ENCODE assay signal across 21 mouse cellular contexts in genomic region chr10:23851228-23851912, GRCm38 (mm10). TPM values are rescaled to one million over a fixed set of nuclear protein-coding genes. Genes with fewer than 3 reads are reported as not detected.
DNase-seq lines count a peak whose midpoint lies in the region; ATAC-seq and TF ChIP-seq lines count a peak whose summit lies in the region.
"Had no signal": no experiment of that assay in that cellular context is flagged by ENCODE, and none has a peak within 500 bp of the region (broad histone marks: within the 10 kb centered on the region; RNA-seq: fewer than 3 reads in every experiment).

Gene Vnn3, plus strand, starts transcription at chr10:23851462.

- H3K79me2 ChIP-seq in liver, adult 2 months (ENCODE audit: control insufficient read depth, insufficient read depth, low read length) = no peaks in the 10 kb centered on the region; the same call in 1 of the 2 replicates

- H3K9ac ChIP-seq in liver, adult 2 months (ENCODE audit: low read depth, low read length) = peak within 1 kb of the TSS; percentile 58
- no peak within 1 kb of the TSS for H3K9ac ChIP-seq in liver, embryonic 12.5 days
- H3K9ac ChIP-seq: embryonic facial prominence, embryonic 12.5 days; forebrain, embryonic 12.5 days; hindbrain, embryonic 14.5 days; liver, embryonic 13.5 days; neural tube, embryonic 12.5 days had no signal

- TF ChIP-seq POLR2A in liver, adult 2 months (IDR thresholded peaks at IDR 0.05; ENCODE audit: extremely low read depth, insufficient read depth, low read length) = no peak

- TF ChIP-seq CTCF in liver, adult 2 months (IDR thresholded peaks at IDR 0.05; ENCODE audit: low read depth, low read length) = no peak

- H3K27me3 ChIP-seq in liver, adult 2 months (ENCODE audit: control insufficient read depth, insufficient read depth, low read length) = no peaks in the 10 kb centered on the region
- H3K27me3 ChIP-seq in liver, embryonic 12.5 days (replicated peaks) = no peaks in the 10 kb centered on the region
- H3K27me3 ChIP-seq: embryonic facial prominence, embryonic 12.5 days; forebrain, embryonic 12.5 days; liver, embryonic 13.5 days; neural tube, embryonic 12.5 days had no signal

- 19% methylated on average over 4 of the region's 4 CpGs for WGBS in liver, adult 2 months
- WGBS in liver, embryonic 12.5 days (ENCODE audit: insufficient replicate concordance) = 75% methylated on average over 4 of the region's 4 CpGs

- H3K9me3 ChIP-seq in liver, embryonic 12.5 days (replicated peaks) = no peaks in the 10 kb centered on the region
- H3K9me3 ChIP-seq: embryonic facial prominence, embryonic 12.5 days; forebrain, embryonic 12.5 days; liver, embryonic 13.5 days; neural tube, embryonic 12.5 days had no signal

- no peaks in the 10 kb centered on the region for H3K36me3 ChIP-seq in liver, adult 2 months (ENCODE audit: control insufficient read depth, insufficient read depth, low read length)
- H3K36me3 ChIP-seq in liver, embryonic 12.5 days = no peaks in the 10 kb centered on the region
- H3K36me3 ChIP-seq: embryonic facial prominence, embryonic 12.5 days; forebrain, embryonic 12.5 days; liver, embryonic 13.5 days; neural tube, embryonic 12.5 days had no signal

- H3K4me1 ChIP-seq in liver, adult 2 months (ENCODE audit: control insufficient read depth, insufficient read depth, low read length) = peaks cover 12% of the 10 kb centered on the region
- no peaks in the 10 kb centered on the region for H3K4me1 ChIP-seq in liver, embryonic 12.5 days
- H3K4me1 ChIP-seq: embryonic facial prominence, embryonic 12.5 days; forebrain, embryonic 12.5 days; liver, embryonic 13.5 days; neural tube, embryonic 12.5 days had no signal

- DNase-seq in liver, adult 2 months (ENCODE audit: extremely low read depth, low read depth, low spot score) = peak; percentile 98
- DNase-seq in adrenal gland, postnatal 14 days = peak; percentile 48
- peak; percentile 87 for DNase-seq in gonadal fat pad, adult 2 months (ENCODE audit: low read depth)
- no peak for DNase-seq in left cerebral cortex, postnatal 14 days (ENCODE audit: low spot score in 2 of 2)
- DNase-seq in cerebellum, adult 11-12 months = no peak
- no peak for DNase-seq in layer of hippocampus, postnatal 25 days (ENCODE audit: extremely low spot score in 1 of 2, low spot score in 1 of 2)
- DNase-seq: cerebellum, postnatal 14 days; heart, adult 11 months; kidney, adult 11 months; kidney, postnatal 25 days; liver, embryonic 13.5 days; spleen, adult 18-20 months; thymus, postnatal 14 days had no signal

- no peak for ATAC-seq in liver, embryonic 12.5 days
- ATAC-seq in megakaryocyte progenitor cell, adult 5-6 weeks (replicated peaks; ENCODE audit: poor library complexity) = peak; percentile 91
- ATAC-seq: midbrain, embryonic 16.5 days had no signal

- peak within 1 kb of the TSS; percentile 78 for H3K27ac ChIP-seq in liver, adult 2 months (replicated peaks; ENCODE audit: insufficient read depth, low read depth, low read length)
- no peak within 1 kb of the TSS for H3K27ac ChIP-seq in liver, embryonic 12.5 days
- H3K27ac ChIP-seq: embryonic facial prominence, embryonic 12.5 days; forebrain, embryonic 12.5 days; hindbrain, embryonic 14.5 days; liver, embryonic 13.5 days; neural tube, embryonic 12.5 days had no signal

- peak within 1 kb of the TSS; percentile 60 for H3K4me3 ChIP-seq in liver, adult 2 months (ENCODE audit: insufficient read depth, low read depth, low read length)
- no peak within 1 kb of the TSS for H3K4me3 ChIP-seq in liver, embryonic 12.5 days
- H3K4me3 ChIP-seq: embryonic facial prominence, embryonic 12.5 days; forebrain, embryonic 12.5 days; liver, embryonic 13.5 days; neural tube, embryonic 12.5 days had no signal

- intact Hi-C loops in left cerebral cortex, postnatal 14 days (cut with DNase I) = no loop called here

- H3K4me2 ChIP-seq in liver, embryonic 12.5 days = no peak within 1 kb of the TSS
- H3K4me2 ChIP-seq: embryonic facial prominence, embryonic 12.5 days; forebrain, embryonic 12.5 days; hindbrain, embryonic 14.5 days; liver, embryonic 13.5 days; neural tube, embryonic 12.5 days had no signal

RNA-seq across cellular contexts. Expression of gene Vnn3, which starts in this region (rescaled TPM):
- 86.2 and 110 TPM in 2 replicates for total RNA-seq in liver, adult 2 months (2014; rRNA removed)
- 54.9 and 58.7 TPM in 2 replicates for polyA plus RNA-seq in liver, adult 2 months (2012; rRNA removed)
- polyA plus RNA-seq in liver, embryonic 12.5 days (2016; fragmentation: Nextera tagmentation; extraction: Ambion mirVana) = 0.07 TPM in 1 of 2 replicates, not detected in the other
- total RNA-seq in adrenal gland, postnatal 14 days (2021) = 19.2 and 36.6 TPM in 2 replicates
- 8.1 and 9.3 TPM in 2 replicates for polyA plus RNA-seq in gonadal fat pad, adult 2 months (2012; rRNA removed)
- not detected in 2 replicates for total RNA-seq in megakaryocyte progenitor cell, adult 5-6 weeks (2015)
- 0.21 TPM in 1 of 2 replicates, not detected in the other for total RNA-seq in megakaryocyte progenitor cell, adult 5-6 weeks (2017)
- total RNA-seq in left cerebral cortex, postnatal 14 days (2021) = under 1 TPM in 1 of 2 experiments, not detected in 1; 0.19 TPM
- total RNA-seq in layer of hippocampus, postnatal 25 days (2021) = under 1 TPM in 1 of 2 experiments, not detected in 1; 0.26 TPM
- total RNA-seq: left cerebral cortex, adult 18-20 months had no signal
- polyA plus RNA-seq: embryonic facial prominence, embryonic 12.5 days; forebrain, embryonic 12.5 days; hindbrain, embryonic 14.5 days; midbrain, embryonic 16.5 days; neural tube, embryonic 12.5 days had no signal

Comparison
In these comparisons a context has a peak if more than half of its experiments do, and no peak if none do; other contexts are left out.
1. RNA of gene Vnn3 (total RNA-seq): 86.2 to 110 TPM in liver, adult 2 months and 19.2 to 36.6 TPM in adrenal gland, postnatal 14 days; 0.26 TPM in layer of hippocampus, postnatal 25 days, 0.21 TPM in megakaryocyte progenitor cell, adult 5-6 weeks and 0.19 TPM in left cerebral cortex, postnatal 14 days; every median in the first group is over 10 times any median in the second.
2. Peak in ATAC-seq in megakaryocyte progenitor cell, adult 5-6 weeks; RNA of the gene not detected or under 1 TPM.
3. DNase-seq: peak in liver, adult 2 months (single experiment), adrenal gland, postnatal 14 days (single experiment) and gonadal fat pad, adult 2 months (single experiment); none in left cerebral cortex, postnatal 14 days (0 of 2), cerebellum, adult 11-12 months (single experiment) and layer of hippocampus, postnatal 25 days (0 of 2).